Mouse (Mus musculus): ENCODE data around the gene Smok2b. TPM values are rescaled to one million over a fixed set of nuclear protein-coding genes. Genes with fewer than 3 reads are reported as not detected.
"Not testable (repeated sequence)": the region's sequence is repeated elsewhere in the genome, so short reads cannot be mapped to it uniquely, and the experiment has no call there.

The Smok2b gene
- polyA plus RNA-seq (2015; fragmentation: Nextera tagmentation; extraction: Ambion mirVana): not detected in 2 replicates

DNA sequence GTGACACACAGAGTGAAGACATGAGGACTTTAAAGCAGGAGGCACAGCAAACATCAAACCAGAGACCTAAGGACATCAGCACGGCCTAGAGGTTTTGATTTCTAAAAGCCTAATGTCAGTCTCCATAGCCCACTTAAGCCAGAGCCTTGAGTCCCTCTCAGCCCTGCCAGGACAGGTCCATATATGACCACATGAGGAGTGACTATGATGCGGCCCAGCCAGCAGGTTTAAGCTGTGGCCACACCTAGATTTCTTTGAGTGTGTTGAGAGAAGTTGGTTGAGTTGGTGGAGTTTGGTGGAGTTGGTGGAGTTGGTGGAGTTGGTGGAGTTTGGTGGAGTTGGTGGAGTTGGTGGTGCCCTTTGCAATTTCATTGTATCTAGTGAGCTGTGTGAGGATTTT, at the start of gene Smok2b:
TSS of gene Smok2b (plus strand) at position 301 of the 400 bp plus-strand sequence.
- H3K4me3 ChIP-seq (ENCODE audit: low read depth, low read length); H3K27ac ChIP-seq (ENCODE audit: low read length); H3K36me3 ChIP-seq (ENCODE audit: control insufficient read depth, insufficient read depth); H3K4me2 ChIP-seq (ENCODE audit: low read depth, low read length); H3K4me1 ChIP-seq (ENCODE audit: control insufficient read depth, low read depth, low read length); H3K9ac ChIP-seq (ENCODE audit: low read depth, low read length); ATAC-seq (ENCODE audit: low read depth); H3K27me3 ChIP-seq (ENCODE audit: control insufficient read depth, insufficient read depth, low read depth, low read length): not testable (repeated sequence)
- WGBS (ENCODE audit: insufficient replicate concordance): 44% methylated on average over 2 of the region's 2 CpGs
- H3K9me3 ChIP-seq (replicated peaks; ENCODE audit: control insufficient read depth, low read length): peaks cover 36% of the 10 kb centered on the region

DNA sequence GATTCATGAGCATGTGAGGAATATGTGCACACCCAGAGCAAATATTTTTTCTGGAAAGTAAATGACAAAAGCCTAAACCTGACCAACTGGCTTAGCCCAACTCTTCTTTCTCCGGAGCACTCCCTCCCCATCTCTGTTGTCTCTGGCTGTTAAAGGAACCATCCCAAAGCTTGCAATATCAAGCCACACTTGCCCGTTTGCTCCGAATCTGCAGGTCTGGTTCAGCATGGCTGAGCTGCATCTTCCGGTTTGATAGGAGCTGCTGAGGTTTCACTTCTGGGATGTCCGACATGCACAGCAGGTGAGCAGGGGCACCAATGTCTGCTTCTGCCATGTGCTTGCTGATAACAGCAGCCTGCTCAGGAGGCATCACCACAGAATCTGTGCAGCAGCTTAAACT, 49.6 kb upstream of the Smok2b start:
- not testable (repeated sequence) for H3K9me3 ChIP-seq (replicated peaks; ENCODE audit: control insufficient read depth, low read length); H3K36me3 ChIP-seq (ENCODE audit: control insufficient read depth, insufficient read depth); H3K4me1 ChIP-seq (ENCODE audit: control insufficient read depth, low read depth, low read length); H3K4me2 ChIP-seq (ENCODE audit: low read depth, low read length); H3K9ac ChIP-seq (ENCODE audit: low read depth, low read length); H3K4me3 ChIP-seq (ENCODE audit: low read depth, low read length); H3K27me3 ChIP-seq (ENCODE audit: control insufficient read depth, insufficient read depth, low read depth, low read length); ATAC-seq (ENCODE audit: low read depth); H3K27ac ChIP-seq (ENCODE audit: low read length)
- 72% methylated on average over 5 of the region's 5 CpGs for WGBS (ENCODE audit: insufficient replicate concordance)

DNA sequence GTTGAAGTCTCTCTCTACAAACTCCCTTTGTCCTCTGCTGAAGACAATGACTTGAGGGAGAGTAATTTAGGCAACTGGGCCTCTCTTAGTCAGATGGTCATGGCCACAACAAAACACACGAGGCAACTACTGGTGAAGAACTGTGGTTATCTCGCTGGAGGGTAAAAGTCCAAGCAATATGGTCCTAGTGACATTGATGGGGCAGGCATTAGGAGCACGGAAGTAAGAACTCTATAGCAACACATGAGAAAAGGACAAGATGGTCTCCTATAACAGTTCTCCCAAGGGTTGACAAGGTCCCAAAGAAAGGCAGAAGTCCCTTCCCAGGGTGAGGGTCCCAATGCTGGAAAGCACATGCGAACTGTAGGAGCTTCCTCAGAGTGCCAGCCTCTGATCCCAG, 47.3 kb upstream of the Smok2b start:
- H3K4me1 ChIP-seq (ENCODE audit: control insufficient read depth, low read depth, low read length): not testable (repeated sequence)

DNA sequence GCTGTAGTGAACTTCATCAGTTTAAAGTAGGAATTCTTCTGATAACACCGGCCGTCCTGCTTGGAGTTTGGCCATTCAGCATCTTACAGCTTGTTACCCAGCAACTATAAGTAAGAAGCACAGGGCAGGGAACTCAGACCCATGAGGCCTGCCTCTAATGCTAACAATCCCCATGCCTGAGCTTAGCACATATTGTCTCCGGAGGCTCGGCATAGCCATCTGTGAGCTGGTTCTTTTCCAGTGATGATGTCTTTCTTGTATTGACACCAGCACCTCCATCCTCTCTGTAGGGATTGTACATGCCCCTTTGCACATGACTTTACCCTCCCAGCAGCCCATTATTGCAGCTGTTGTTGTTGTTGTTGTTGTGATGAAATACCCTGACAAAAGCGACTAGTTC, 45.5 kb upstream of the Smok2b start:
- H3K4me2 ChIP-seq (ENCODE audit: low read depth, low read length); H3K4me1 ChIP-seq (ENCODE audit: control insufficient read depth, low read depth, low read length); H3K27me3 ChIP-seq (ENCODE audit: control insufficient read depth, insufficient read depth, low read depth, low read length); H3K36me3 ChIP-seq (ENCODE audit: control insufficient read depth, insufficient read depth); H3K9ac ChIP-seq (ENCODE audit: low read depth, low read length); H3K27ac ChIP-seq (ENCODE audit: low read length); H3K9me3 ChIP-seq (replicated peaks; ENCODE audit: control insufficient read depth, low read length); H3K4me3 ChIP-seq (ENCODE audit: low read depth, low read length); ATAC-seq (ENCODE audit: low read depth): not testable (repeated sequence)
- WGBS (ENCODE audit: insufficient replicate concordance): 74% methylated on average over 4 of the region's 5 CpGs

More for the DNA sequence above, 47.3 kb upstream of the Smok2b start:
- H3K4me2 ChIP-seq (ENCODE audit: low read depth, low read length); H3K9ac ChIP-seq (ENCODE audit: low read depth, low read length); H3K27ac ChIP-seq (ENCODE audit: low read length); ATAC-seq (ENCODE audit: low read depth); H3K27me3 ChIP-seq (ENCODE audit: control insufficient read depth, insufficient read depth, low read depth, low read length); H3K9me3 ChIP-seq (replicated peaks; ENCODE audit: control insufficient read depth, low read length); H3K4me3 ChIP-seq (ENCODE audit: low read depth, low read length); H3K36me3 ChIP-seq (ENCODE audit: control insufficient read depth, insufficient read depth): not testable (repeated sequence)
- WGBS (ENCODE audit: insufficient replicate concordance): 36% methylated on average over 3 of the region's 4 CpGs

DNA sequence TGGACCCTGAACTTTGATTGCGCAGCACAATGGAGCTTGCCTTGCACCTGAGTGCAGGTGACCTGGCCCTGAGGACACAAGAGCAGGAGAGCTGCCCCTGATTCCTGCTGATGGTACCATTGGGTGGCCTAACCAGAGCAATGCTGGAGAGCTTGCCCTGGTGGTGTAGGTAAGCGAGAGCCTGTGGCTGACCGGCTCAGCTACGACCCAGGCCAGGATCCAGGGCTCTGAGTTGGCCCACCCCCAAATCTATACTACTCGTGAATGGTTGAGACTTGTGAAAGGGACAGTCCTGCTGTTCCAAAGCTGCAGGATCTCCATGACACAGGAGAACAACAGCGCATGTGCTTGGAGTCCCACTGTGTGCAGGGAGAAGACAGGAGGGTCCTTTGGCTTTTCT, 43.5 kb upstream of the Smok2b start:
- H3K9ac ChIP-seq (ENCODE audit: low read depth, low read length); H3K27ac ChIP-seq (ENCODE audit: low read length); H3K27me3 ChIP-seq (ENCODE audit: control insufficient read depth, insufficient read depth, low read depth, low read length); H3K9me3 ChIP-seq (replicated peaks; ENCODE audit: control insufficient read depth, low read length); H3K4me3 ChIP-seq (ENCODE audit: low read depth, low read length); H3K4me1 ChIP-seq (ENCODE audit: control insufficient read depth, low read depth, low read length); H3K4me2 ChIP-seq (ENCODE audit: low read depth, low read length); H3K36me3 ChIP-seq (ENCODE audit: control insufficient read depth, insufficient read depth): not testable (repeated sequence)
- 64% methylated on average over 6 of the region's 6 CpGs for WGBS (ENCODE audit: insufficient replicate concordance)
- ATAC-seq (ENCODE audit: low read depth): peak; percentile 12; the same call in 1 of the 2 replicates

DNA sequence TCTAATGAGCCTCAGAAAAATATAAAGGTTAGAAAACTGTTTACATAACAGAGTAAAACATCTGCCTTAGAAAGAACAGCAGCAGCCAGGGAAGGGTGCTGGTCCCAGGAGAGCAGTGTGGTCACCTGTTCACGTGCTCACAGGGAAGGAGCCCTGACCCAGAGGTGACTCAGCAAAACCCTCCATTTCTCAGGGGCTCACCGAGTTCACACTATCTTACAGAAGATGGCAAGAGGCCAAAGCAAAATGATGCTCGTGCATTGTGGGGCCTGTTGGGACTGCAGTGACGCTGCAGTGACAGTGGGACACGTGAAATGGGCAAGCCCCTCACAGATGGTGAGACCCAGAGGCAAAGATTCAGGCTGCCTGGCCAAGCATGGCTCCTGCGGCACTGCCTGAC, 42.4 kb upstream of the Smok2b start:
- ATAC-seq (ENCODE audit: low read depth); H3K4me2 ChIP-seq (ENCODE audit: low read depth, low read length); H3K4me1 ChIP-seq (ENCODE audit: control insufficient read depth, low read depth, low read length); H3K9ac ChIP-seq (ENCODE audit: low read depth, low read length); H3K27ac ChIP-seq (ENCODE audit: low read length); H3K27me3 ChIP-seq (ENCODE audit: control insufficient read depth, insufficient read depth, low read depth, low read length); H3K36me3 ChIP-seq (ENCODE audit: control insufficient read depth, insufficient read depth); H3K4me3 ChIP-seq (ENCODE audit: low read depth, low read length); H3K9me3 ChIP-seq (replicated peaks; ENCODE audit: control insufficient read depth, low read length): not testable (repeated sequence)
- WGBS (ENCODE audit: insufficient replicate concordance): 35% methylated on average over 5 of the region's 6 CpGs

DNA sequence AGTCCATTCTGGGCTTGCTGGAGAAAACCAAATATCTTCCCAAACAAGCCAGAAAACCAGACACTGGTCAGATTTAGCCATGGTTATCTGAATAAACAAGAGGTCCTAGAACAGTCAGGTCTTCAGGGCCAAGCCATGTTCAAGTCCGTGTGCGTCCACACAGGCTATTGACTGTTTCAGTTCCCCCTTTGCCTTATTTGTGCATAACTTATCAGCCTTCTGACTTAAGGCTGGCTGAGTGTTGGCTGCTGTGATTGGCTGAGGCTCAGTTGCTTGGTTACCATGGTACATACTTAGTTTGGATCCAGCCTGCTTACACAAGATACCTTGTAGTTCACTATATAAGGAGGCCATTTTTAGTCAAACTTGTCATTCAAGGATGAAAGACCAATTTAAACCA, 41.2 kb upstream of the Smok2b start:
- WGBS (ENCODE audit: insufficient replicate concordance): 64% methylated on average over 2 of the region's 2 CpGs

DNA sequence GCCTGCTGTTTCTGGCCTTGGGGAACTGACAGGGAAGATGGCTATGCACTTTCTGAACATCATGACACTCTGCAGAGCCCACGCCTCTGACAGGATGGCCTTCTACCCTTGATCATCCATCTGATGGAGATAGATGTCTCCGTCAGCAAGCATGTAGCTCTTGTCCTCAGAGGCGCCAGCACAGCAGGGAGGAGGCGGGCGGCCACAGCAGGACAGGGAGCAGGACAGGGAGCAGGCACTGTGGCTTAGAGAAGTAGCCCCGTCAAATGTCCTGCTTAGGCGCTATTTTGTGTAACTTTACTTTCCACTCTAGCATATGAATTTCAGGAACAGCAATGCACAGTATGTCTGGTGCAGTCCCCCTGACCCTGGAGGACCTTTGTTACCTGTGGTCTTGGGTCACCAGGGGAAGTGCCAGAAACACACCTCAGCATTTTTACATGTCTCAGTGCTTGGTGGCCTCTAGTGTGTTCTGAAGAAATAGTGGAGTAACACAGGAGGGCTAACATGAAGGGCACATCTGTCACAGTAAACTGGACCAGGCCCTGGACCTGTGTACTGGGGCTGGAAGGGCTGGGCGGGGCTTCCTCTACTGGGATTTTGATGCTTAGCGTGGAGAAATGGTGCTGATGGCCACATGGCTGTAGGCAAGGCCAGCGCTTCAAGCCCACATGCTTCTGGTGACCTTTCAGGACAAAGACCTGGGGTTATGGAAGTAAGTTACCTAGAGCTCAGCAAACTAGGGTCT, 39.0 kb upstream of the Smok2b start:
- not testable (repeated sequence) for H3K36me3 ChIP-seq (ENCODE audit: control insufficient read depth, insufficient read depth); H3K4me3 ChIP-seq (ENCODE audit: low read depth, low read length); H3K27ac ChIP-seq (ENCODE audit: low read length); H3K27me3 ChIP-seq (ENCODE audit: control insufficient read depth, insufficient read depth, low read depth, low read length); H3K4me1 ChIP-seq (ENCODE audit: control insufficient read depth, low read depth, low read length); H3K4me2 ChIP-seq (ENCODE audit: low read depth, low read length); ATAC-seq (ENCODE audit: low read depth); H3K9me3 ChIP-seq (replicated peaks; ENCODE audit: control insufficient read depth, low read length); H3K9ac ChIP-seq (ENCODE audit: low read depth, low read length)
- WGBS (ENCODE audit: insufficient replicate concordance): 61% methylated on average over 10 of the region's 10 CpGs

More for the DNA sequence above, 41.2 kb upstream of the Smok2b start:
- H3K27me3 ChIP-seq (ENCODE audit: control insufficient read depth, insufficient read depth, low read depth, low read length); H3K36me3 ChIP-seq (ENCODE audit: control insufficient read depth, insufficient read depth); H3K9me3 ChIP-seq (replicated peaks; ENCODE audit: control insufficient read depth, low read length); H3K27ac ChIP-seq (ENCODE audit: low read length); H3K9ac ChIP-seq (ENCODE audit: low read depth, low read length); H3K4me1 ChIP-seq (ENCODE audit: control insufficient read depth, low read depth, low read length); H3K4me2 ChIP-seq (ENCODE audit: low read depth, low read length); H3K4me3 ChIP-seq (ENCODE audit: low read depth, low read length); ATAC-seq (ENCODE audit: low read depth): not testable (repeated sequence)

DNA sequence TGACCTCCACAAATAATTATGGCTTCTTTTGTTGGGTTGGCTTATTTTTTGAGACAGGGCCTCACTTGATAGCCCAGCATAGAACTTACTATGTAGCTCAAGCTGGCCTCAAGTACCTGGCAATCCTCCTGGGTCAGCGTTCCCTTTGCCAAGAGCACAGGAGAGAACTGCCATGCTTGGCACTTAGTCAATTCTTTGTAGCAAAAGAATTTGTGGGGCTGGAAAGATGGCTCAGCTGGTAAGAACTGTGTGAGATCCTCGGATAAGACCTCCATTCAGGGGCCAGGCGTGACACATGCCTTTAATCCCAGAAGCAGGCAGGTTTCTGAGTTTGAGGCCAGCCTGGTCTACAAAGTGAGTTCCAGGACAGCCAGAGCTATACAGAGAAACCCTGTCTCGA, 33.6 kb upstream of the Smok2b start:
- H3K9ac ChIP-seq (ENCODE audit: low read depth, low read length); H3K9me3 ChIP-seq (replicated peaks; ENCODE audit: control insufficient read depth, low read length); H3K36me3 ChIP-seq (ENCODE audit: control insufficient read depth, insufficient read depth); H3K27ac ChIP-seq (ENCODE audit: low read length); H3K4me1 ChIP-seq (ENCODE audit: control insufficient read depth, low read depth, low read length); ATAC-seq (ENCODE audit: low read depth); H3K4me2 ChIP-seq (ENCODE audit: low read depth, low read length); H3K27me3 ChIP-seq (ENCODE audit: control insufficient read depth, insufficient read depth, low read depth, low read length); H3K4me3 ChIP-seq (ENCODE audit: low read depth, low read length): not testable (repeated sequence)
- 40% methylated on average over 4 of the region's 4 CpGs for WGBS (ENCODE audit: insufficient replicate concordance)
